Mouse (Mus musculus) cerebellum, postnatal 25 days (tissue): Measurements from ENCODE around the gene Fryl.
"Not testable (repeated sequence)": the region's sequence is repeated elsewhere in the genome, so short reads cannot be mapped to it uniquely, and the experiment has no call there.

Experiments used
- DNase-seq, 2 experiments: peaks; one replicate each; pipeline ENCODE4 v3.0.0; 2021; ENCODE audit warnings: mixed read lengths in 2 of 2

Fryl gene

DNA sequence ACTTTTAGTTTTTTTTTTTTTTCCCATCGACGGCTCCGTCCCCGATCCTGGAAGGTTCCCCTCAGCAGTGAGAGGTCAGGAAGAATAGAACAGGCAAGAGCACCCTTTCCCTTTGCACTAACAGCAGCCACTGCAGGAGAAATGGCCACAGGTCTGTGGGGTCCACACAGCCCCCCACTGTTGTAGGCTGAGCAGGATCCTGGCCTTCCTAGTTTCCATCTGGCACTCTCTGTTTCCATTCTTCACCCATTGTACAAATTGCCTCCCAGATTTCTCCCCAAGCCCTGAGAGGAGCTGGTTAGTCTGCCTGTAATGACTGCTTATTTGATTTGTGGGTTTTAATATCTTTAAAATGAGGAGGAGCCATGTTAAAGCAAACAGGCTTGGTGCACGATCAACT, 252.4 kb downstream of the Fryl start:
- no peak for DNase-seq

DNA sequence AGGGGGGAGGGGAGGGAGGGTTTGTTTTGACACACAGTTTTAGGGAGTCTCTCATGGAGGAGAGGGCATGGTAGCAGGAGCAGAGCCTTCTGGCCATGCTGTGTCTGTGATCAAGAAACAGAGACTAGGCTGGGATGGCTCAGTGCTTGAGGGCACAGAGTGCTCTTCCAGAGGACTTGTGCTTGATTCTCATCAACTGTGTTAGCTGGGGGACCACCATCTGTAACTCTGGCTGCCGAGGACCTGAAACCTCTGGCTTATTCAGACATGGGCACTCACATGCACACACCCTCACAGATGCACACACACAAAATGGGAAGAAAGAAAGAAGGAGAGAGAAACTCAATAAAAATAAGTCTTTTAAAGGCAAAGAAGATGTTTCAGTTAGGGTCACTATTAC, 257.9 kb downstream of the Fryl start:
- not testable (repeated sequence) for DNase-seq

DNA sequence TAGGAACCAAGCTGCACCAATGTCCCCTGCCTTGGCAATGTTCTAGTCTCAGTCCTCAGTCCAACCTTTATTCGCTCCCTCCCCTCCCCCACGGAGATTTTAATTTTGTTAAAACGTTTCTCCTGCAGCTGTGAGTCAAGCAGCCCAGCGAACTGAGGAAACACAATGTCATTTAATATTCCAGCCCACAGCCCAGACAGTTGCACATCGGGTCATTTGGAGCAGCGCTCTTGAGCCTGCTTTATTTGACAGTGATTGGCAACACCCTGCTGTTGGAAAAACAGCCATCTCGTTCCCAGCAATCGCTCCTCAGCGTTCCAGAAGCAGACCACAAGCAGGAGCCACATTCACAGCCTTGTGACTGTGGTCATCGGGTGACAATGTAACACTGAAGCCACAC, 261.0 kb downstream of the Fryl start:
- no peak for DNase-seq

DNA sequence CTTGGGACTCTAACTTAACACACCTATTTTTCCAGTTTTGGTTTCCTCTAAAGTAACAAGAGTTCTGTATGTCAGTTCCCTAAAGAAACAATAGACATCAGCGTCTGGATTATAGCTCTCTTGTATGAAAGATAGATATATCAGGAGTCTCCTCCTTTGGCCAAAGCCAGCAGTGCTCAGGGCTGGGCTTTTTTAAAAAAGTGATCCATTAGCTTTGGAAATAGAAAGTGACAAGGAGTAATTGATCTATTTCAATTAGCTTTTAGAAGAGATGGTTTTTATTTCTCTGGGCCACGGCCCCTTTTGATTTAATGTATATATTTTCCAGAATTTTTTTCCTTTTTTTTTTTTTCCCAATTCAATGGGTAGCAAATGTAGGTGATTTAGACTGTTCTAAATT, 261.5 kb downstream of the Fryl start:
- DNase-seq = no peak

DNA sequence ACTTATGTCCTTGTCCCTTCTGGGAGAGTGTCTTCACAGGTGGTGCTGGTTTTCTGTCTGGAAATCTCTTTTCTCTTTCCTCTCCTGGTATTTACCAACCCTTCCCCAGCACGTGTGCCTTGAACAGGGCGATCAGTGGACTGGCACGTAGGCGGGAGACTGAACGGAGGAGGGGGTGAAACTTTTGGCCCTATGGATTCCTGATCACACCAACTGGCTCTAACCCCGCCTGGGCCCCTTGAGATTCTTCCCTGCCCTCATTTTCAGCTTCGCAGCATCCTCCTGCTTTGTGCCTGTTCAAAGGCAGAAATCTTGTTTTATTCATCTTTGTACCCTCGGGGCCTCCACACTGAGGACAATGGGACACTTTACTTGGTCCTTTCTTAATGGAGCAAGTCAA, 262.0 kb downstream of the Fryl start:
- no peak for DNase-seq

DNA sequence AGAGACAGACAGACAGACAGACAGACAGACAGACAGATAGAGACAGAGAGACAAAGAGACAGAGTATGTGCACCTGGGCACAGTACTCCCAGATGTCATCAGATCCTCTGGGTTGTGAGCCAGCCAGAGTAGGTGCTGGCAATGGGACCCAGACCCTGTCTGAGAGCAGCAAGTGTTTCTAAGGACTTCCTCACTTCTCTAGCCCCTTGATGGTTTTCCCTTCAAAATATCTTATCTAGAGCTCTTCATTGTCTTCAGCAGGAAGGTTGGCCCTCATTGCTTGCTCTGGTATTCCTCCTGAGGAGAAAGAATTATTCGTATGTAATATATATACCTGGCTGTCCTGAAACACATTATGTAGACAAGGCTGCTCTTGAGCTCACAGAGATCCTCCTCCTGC, 263.9 kb downstream of the Fryl start:
- DNase-seq = no peak

DNA sequence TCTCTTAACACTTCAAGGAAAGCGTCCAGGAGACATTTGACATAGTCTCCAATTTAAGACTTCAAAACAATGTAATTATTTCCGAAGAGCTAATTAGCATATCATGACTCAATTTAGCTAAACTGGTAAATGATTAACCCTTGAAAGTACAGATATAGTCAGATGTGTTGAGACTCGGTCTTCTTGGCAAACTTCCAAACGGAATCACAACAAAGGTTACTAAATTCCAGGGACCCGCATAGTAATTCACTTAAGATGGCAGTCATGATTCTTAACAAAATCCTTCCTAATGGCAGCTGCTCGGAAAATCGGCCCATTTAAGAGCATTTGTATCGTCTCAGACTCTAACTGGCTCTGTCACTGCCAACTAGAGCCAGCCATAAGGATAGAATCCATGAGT, 266.7 kb downstream of the Fryl start:
- no peak for DNase-seq

DNA sequence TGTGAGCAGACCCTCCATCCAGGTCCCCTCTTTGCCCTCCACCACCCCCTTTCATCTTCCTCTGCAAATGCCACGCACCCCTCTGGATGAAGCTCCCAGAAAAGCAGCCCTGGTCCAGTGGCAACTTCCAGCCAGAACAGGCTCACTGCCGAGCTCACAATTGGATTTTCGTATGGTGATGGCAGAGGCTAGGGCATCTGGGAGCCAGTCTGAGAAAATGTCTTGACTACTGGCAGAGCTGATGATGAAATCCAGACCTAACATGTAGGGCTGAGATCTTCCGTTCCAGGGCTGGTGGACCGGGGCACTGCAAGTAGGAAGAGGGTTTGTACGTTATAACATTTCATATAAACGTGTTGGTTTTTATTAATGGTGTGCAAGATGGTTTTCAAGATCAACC, 268.6 kb downstream of the Fryl start:
- DNase-seq = no peak

DNA sequence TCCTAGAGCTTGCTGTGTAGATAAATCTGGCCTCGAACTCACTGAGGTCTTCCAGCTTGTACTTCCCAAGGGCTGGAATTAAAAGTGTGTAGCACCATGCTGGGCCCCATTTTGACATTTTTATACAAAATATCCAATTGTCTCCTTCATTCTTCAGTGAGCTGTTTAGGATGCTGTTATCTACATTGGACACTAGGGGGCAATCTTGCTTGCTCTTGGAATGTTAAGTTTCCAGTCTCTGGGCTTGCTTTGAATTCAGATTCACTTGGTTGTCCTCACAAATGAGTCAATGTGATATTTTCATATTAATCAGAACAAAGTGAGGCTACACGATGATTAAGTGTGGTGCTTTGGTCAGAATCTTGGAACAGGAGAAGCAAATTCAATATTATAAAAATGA, 272.3 kb downstream of the Fryl start:
- peak in 1 of 2 experiments; percentile 14 for DNase-seq

DNA sequence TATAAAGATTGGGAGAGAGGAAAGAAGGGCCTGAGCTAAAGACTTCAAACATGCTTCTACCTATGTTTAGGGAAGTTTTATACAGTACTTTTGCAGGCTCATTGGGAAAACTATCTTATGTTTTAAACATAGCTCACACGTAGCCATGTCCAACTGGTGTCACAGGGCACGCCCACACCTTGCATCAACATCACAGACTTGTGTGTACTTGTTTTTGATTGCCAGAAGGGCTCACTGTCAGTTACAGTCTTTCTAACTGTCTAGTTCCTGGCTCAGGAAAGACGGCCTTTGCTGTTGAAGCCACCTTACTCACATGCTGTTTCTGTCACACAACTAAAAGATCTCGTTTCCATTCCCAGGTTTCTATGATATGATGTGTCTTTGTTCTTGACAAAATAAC, 279.9 kb downstream of the Fryl start:
- DNase-seq = no peak

DNA sequence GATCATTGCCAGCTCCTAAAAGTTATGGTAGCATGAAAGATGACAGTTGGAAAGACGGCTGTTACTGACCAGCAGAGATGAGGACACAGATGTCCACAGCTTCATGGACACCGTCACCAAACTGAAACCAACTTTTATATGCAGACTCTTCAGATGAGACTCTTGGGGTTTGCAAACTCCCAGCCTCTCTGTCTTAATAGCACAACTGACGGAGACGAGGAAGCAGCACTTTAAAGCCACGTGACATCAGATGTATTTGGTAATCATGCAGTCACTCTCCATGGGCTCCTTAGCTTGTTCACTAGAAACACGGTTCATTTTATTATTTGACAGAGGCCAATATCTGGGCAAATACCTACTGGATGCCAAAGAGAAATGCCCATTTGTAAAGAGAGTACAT, 280.4 kb downstream of the Fryl start:
- no peak for DNase-seq

DNA sequence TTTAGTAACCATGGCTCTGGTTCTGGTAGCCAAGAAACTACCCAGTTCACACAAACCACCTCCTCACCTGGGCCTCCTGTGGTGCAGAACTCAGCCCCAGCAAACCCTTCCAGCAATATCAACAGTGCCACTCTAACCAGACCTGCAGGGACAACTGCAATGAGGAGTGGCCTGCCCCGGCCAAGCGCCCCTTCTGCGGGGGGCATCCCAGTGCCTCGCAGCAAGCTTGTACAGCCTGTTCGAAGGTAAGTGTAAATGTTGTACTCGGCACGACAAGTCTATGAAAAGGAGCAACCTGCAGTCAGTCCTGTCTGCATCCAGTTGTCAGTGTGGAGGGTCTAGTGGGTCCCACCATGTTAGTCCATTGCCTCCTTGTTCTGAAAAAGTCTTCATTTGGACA, 281.8 kb downstream of the Fryl start, which contains the start of gene Gm10135:
Gene Gm10135, minus strand, starts transcription at position 101 of the 400 bp plus-strand sequence.
- no peak for DNase-seq

DNA sequence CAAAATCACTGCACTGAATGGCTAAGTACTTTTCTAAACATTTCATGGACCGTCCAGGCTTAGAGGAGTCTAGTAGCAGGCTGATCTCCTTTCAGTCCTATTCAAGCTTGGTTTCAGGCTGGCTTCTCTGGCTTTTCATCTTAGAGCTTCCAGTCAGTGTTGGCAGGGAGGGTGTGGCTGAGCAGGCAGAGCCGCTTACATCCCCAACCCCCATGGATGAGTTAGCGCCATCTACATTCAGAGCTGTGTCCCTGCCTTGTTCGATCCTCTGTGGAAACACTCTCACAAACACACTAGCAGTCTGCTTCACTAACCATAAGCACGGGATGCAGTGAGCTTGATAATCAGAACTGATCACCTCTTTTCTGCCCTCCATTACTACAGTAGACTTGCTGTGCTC, 283.5 kb downstream of the Fryl start:
- DNase-seq = no peak

DNA sequence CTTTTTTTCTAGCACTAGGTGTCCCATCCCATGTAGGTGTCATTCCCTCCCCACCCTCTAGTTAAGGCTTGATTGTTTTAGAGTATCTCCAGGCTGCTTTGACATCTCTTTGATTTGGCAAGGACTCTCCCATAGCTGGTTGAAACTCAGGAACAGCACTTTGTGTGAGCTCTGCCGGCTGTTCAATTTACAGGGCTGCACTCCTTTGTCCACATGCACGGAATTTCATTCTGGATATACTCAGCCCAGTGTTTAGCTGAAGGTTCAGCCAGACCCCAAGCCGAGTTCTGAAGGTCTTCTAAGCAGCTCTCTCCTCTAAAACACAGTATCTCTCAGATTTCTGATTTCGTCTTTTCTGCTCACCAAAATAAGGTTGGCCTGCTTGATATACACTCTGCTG, 284.0 kb downstream of the Fryl start:
- no peak for DNase-seq
